Mouse (Mus musculus): ENCODE measurements around the gene Ackr3.

The Ackr3 gene

DNA sequence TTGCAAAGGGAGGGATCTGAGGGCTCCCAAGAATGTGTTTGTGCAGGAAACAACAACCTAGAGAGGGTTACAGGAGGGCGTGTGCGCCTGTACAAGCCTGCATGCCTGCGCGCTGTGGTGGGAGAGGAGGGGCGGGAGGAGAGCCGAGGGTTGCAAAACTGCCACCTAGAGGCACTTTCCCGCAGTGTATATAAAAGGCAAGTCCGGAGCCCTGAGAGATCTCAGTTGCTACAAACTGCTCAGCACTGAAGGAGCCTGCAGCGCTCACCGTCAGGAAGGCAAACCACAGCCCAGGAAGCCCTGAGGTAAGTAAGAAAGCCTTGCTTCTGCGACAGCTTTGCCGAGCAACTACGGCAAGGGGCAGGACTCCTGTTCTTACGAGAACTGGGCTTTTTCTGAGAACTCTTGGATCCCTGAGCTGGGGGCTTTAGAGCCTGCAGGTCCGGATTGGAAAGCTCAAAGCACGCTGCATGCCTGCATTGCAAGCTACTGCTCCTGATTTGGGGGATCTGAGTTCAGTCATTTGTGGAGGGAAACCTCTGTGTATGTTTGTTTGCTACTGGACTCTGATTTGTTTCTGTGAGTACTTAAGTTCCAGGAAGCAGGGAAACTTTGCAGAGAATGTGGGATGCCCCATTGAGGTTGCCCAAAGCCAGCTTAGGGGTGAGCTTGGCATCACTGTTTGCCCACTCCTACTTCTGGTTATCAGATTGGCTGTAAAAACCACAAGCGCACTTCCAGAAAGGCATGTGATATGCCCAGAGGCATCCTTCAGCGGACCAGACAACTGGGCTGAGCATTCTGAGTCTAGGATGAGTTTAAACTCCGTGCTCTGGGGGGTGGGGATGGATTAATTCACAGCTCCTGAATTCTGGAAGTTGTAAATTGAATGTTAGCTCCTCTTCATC, at the start of gene Ackr3:
Ackr3 (plus strand) TSS at position 198 of the 908 bp plus-strand sequence.
- no peak for DNase-seq (ENCODE audit: low spot score)

DNA sequence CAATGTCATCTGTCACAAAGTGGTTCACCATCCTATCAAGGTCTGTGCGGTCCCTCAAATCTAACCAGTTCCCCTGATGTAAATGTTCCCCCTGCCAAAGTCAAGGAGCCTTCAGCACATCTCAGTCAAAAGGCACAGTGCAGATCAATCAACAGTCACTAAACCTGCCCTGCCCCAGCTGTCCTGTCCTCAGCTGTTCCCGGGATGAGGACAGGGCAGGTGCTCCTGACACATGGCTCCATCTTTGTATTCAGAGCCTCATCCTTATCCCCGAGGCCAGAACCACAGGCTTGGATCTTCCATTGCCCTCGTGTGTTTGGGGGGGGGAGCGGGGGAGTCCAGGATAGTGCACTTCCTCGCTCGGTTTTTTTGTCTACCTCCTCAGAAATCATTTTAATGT, 47.2 kb upstream of the Ackr3 start:
- DNase-seq (ENCODE audit: low spot score), result no peak

DNA sequence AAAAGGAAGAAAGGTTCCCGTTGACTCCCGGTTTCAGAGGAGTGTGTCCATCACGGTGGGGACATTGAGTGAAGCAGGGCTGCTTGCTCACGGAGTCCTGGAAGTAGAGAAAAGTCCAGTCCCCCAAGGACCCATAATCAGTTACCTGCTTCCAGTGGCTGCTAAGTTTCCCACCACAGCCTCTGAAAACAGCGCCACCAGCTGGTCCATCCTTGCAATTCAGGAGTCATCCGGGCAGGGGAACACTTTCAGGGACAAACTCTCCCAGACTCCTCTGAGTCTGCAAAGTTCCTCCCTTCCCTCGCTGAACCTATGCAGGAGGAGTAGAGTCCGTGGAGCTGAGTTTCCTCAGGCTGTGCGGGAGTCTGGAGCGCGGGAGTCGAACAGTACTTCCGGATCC, 43.9 kb upstream of the Ackr3 start:
- DNase-seq (ENCODE audit: low spot score), result no peak

DNA sequence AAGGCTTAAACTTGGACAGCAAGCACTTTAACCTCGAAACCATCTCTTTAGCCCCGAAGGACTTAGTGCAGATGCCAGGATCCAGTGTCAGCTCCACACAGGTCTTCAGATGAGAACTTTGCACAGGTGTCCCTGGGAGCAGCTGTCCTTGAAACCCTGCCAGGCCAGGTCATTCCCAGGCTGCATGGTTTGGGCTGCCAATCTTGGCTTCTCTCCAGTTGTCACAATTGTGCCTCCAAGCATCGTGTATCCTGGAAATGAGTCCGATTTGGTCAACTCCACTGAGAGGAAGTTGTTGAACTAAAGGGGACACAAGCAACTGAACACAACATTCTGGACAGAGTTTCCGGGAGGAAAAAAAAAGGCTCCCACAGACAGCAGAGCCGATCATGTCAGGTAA, 42.2 kb upstream of the Ackr3 start:
- DNase-seq (ENCODE audit: low spot score), result no peak

DNA sequence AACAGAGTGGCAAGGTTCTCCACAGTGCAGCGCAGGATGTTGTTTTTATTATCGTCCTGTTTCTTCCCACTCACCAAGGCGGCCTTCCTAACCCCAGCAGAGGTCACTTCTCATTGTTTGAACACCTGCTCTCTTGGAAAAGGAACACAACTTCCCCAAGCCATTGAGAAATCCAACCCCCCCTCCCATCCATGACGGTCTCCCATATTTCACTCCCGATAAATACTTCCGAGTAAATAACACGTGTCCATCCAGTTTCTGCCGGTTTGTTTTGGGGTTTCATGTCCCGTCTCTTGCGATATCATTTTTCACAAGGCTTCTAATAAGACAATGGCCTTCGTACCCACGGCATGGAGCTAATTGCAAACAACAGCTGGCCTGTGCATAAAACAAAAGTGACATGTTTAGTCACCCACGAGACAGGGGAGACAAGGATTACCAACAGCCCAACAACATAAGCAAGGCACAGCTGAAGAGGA, 41.4 kb upstream of the Ackr3 start:
- DNase-seq (ENCODE audit: low spot score), result no peak

DNA sequence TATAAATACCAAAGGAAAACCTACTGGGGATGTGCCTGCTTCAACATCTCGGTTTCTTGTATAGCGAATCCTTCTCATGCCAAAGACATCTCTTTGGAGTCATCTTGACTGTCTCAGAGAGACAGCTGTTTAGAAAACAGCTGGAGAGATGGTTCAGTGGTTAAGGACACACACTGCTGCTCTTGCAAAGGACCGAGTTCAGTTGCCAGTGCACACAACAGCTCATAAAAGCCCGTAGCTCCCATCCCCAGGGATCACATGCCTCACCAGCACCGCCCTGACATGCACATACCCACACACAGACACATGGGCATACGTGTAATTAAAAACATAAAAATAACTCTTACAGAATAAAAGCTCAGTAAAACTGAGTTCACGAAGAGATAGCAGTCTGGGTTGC, 40.6 kb upstream of the Ackr3 start:
- DNase-seq (ENCODE audit: low spot score), result no peak

DNA sequence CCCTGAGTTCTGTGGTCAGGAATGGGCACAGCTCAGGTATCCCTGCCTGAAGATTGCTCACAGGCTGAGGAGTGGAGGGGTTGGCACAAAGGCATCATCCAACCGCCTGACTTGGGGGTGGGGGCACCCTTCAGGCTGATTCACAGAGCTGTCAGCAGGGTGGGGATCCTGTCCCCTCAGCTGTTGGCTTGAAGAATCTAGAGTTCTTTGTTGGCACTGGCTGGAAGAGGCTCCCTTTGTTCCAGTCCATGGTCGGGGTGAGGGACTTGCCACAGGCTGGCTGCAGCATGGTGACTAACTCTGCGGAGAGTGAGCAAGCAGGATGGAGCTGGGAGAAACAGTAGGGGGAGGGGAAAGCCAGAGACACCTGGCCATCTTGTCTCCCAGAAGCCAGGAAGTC, 39.5 kb upstream of the Ackr3 start:
- no peak for DNase-seq (ENCODE audit: low spot score)

DNA sequence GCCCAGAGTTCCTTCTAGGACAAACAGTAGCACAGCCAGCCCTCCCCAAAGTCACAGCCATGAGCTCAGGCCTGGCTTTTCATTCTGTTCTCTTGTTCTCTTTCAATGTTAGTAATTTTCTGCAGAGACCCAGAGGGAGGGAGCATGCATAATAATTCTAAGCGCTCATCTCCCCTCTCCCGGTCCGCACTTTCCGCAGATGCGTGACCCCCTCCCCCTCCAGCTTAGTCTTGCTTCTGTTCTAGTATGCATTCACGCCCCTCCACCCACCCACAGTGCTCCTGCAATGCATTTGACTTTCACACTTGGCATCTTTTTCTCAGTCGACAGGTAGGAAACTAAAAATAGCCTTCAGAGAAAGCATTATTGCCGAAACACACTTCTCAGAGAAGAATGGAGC, 29.4 kb upstream of the Ackr3 start:
- no peak for DNase-seq (ENCODE audit: low spot score)

DNA sequence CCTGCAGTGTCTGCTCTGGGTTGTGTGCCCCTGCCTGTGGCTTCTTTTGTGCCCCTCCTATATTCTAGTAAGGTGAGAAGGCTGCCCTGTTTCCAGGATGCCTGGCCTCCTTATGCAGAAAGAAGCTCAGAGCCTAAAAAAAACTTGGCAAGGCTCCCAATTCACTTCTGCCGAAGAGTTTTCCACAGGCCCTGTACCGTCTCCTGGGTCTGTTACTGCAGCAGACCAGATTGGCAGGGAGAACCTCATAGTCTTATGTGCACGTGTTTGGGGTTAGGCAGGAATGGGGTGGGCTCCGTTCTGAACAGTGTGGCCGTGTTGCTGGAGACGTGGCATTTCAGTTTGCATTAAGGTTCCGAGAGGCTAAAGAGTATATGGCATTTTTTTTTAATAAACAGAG, 27.6 kb upstream of the Ackr3 start:
- DNase-seq (ENCODE audit: low spot score), result no peak

DNA sequence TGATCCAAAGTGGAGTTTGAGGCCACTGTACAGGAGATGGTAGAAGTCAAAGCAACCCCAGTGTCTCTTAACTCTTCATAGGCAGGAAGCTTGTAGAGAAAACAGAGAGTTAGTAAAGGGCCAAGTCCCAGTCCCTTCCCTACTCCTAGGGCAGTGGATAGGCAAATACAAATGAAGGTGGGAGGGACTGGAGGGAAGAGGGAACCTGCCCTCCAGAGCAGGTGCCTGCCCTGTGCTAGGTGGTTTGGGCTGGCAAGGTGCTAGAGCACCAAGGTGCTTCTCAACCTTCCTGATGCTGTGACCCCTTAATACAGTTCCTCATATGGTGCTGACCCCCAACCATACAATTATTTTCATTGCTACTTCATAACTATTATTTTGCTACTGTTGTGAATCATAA, 26.2 kb upstream of the Ackr3 start:
- DNase-seq (ENCODE audit: low spot score), result no peak

DNA sequence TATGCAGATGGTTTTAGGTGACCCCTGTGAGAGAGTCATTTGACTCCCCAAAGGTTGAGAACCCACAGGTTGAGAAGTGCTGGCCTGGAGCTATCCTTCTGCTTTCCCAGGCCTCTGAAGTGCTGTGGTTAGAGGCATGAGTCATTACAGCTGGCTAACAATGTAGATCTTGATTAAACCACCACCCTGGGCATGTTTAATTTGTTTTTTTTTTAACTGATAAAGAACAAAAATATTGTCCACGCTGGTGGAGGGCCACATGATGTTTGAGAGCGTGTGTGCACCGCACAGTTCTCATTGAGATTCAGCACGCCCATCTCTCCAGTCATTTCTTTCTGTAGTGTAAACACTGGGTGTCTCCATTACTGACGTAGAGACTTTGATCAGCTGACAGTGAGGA, 25.8 kb upstream of the Ackr3 start:
- no peak for DNase-seq (ENCODE audit: low spot score)

DNA sequence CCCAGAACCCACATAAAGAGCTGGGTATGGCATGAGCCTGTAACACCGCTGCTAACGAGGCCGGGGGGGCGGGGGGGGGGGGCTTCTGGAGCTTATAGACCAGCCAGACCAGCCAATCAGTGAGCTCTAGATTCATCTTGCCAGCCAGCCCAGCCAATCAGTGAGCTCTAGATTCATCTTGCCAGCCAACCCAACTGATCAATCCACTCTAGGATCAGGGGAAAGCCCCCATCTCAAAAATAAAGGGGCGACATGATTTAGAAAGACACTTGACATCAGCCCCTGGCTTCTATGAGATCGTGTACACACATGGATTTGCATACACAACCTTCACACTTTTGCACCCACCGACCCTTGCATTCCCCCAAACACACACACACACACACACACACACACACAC, 23.3 kb upstream of the Ackr3 start:
- no peak for DNase-seq (ENCODE audit: low spot score)

DNA sequence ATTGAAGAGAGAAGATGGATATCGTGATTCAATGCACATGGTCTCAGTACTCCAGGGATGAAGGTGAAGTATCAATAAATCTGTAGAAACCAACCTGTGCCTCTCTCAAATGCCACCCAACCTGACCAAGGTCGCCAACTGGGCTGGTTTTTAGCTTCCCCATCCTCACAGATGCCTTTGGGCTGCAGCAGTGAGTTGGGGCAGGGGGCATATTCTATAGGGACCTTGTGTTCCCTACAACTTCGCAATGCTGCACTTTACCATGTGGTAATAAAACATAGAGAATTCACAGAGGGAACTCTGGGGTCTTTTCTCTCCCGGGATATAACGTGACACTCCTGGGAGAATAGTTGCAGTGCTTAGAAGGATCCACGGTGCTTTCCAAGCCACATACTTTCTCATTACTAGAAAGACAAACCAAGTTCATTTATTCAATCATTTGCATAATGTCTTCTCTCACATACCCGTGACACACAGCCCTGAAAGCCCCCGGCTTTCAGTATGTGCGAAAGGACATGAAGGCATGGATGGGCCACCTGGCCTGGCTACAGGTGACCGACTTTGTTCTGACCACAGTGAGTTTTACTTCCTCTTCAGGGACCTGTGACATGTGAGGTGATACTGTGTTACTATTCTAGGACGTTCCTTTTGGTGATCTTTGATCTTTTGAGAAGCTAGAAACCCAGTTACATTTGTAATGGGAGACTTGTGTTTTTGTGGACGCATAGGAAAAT, 22.6 kb upstream of the Ackr3 start:
- DNase-seq (ENCODE audit: low spot score), result no peak

DNA sequence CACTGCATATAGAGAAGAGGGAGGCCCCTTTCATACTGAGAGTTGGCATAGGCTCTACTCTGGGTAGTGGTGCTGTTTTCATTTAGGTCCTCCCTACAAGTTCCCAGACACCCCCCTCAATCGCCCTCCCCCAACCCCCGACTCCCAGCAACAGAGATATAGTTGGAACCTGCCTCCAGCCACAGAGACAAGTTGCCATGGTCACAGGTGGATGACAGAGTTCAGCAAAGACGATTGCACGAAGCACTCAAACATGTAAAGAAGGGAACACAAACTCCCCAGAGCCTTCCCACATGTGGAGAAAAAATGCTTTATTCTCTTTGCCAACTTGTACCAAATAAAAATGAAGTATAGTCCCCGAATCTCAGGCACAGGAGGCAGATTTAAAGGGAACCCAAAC, 21.3 kb upstream of the Ackr3 start:
- no peak for DNase-seq (ENCODE audit: low spot score)

DNA sequence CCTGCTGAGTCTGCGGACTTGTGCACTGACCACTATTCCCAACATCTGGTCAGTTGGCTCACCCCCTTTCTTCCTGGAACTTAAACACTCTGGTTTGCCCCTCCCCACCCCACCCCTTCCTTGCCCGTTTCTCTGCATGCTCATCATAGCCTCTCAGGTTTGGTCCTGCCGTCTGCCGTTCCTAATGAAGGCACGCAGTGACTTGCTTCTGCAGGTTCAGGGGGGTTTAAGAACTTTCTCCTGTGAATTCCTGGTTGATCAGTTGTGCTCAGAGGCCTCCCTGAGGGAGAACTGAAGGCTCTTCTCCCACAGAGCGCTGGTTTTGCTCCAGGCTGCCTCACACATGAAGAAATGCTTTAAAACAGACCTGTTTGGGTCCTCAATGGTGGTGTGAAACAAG, 20.2 kb upstream of the Ackr3 start:
- DNase-seq (ENCODE audit: low spot score), result no peak

DNA sequence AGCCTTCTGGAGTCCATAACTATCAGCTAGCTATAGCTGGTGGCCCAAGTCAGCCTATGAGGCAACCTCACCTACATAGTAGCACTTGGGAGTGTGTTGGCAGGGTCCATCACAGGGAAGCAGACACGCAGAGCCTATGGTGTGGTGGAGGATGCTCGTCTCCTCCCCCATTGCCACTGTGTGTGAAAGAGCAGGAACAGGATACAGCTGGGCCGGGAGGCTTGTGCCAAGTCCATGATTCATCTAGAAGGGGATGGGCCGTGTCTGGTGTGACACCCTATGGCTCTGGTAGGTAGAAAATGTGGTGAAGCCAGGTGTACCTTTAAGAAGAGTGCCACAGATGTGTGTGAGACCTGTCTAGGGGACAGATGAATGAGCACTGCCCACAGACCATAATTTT, 17.6 kb upstream of the Ackr3 start:
- no peak for DNase-seq (ENCODE audit: low spot score)

DNA sequence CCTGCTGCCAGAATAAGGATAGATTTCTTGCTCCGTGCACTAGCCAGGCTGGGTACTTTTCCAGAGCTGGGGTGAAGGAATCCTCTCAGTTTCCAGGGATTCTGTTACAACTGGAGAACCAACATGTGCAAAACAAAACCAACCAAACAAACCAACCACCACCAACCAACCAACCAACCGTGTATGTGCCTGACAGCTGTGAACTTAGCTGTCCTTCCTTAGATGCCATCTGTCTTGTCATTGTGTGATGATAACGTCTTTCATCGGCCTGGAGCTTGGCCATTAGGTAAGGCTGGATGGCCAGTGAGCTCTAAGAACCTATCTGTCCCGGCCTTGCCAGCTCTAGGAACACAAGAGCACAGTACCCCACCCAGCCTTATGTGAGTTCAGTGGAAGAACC, 16.9 kb upstream of the Ackr3 start:
- DNase-seq (ENCODE audit: low spot score), result no peak

DNA sequence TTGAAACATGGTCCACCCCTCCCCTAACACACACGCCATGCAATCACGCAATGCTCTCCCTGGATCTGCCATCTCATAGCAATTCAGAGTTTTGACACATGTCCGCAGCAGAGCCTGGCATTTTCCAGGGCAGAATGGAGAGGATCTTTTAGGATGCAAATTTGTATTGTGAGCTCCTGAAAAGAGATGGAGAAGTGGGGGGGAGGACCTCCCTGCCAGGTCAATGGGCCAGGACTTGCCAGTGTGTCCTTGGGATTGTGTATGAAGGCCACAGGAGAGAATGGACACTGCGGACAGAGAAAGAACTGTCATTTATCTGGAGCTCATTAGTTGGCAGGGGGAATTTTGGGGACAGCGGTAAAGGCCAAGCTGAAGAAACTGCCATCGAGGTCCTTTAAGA, 14.7 kb upstream of the Ackr3 start:
- no peak for DNase-seq (ENCODE audit: low spot score)

DNA sequence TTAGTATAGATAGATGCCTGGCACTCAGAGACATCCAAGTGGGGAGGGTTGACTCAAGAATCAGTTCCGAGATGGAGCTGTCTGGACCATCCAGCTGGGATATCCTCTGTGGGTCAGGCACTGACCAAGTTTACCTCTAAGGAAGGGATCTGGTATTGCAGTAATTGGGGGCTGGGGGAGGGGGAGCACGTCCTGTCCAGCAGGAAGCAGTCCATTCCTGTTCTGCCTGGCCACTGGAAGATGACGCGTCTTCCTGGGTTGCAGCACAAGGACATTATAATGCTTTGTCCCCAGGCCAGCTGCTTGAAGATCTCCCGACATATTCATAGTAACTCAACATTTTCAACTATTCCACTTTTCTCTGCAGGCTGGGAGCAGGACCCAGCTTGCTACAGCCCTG, 2.5 kb upstream of the Ackr3 start:
- DNase-seq (ENCODE audit: low spot score), result no peak

DNA sequence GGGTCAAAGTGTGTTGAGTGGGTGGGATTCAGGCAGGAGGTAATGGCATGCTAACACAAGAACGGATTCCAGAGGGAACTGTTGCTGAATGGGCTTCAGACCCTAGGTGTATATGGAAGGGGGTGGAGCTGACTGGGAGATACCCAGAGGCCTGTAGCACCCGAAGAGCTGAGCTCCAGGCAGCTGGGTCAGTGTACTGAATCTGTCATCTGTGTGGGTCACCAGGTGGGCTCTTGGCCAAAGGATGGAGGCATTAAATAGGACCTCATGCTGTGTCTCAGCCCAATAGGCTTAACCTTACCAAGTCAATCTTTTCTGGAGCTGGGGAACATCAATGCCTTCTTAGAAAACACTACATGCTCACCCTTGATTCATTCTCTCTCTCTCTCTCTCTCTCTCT, 2.1 kb upstream of the Ackr3 start:
- DNase-seq (ENCODE audit: low spot score), result no peak

DNA sequence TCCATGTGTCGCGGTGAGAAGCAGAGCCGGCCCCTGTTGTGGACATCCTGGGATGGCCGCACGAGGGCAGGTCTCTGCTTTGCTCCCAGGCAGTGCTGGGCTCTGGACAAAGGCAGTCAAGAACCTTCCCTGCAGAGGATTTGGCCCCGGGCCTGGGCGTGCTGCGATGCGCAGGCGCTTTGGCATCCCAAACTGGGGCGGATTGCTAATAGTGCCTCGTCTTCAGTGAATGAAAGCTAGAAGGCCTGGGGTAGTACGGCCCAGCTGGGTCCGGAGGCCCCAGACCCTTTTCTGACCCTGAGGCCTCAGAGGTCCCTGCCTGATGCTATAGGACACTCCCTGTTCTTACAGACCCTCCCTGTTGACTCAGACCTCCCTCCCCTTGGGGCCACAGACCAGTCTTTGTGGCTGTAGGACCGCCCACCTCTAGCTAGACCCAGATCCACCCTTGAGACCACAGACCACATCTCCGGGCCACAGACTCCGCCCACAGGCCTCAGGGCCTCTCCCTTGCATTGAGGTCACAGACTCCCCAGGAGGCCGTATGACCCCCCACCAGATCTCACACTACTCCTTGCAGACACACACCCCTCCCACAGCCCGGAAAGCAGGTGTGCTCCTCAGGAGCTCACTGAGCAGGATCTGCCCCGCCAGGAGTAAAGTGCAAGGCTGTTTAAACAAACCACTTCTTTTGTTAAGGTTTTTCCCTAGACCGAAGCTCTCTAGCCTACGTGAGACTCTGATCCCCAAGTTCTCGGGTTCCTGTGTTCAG, 1.4 kb upstream of the Ackr3 start:
- no peak for DNase-seq (ENCODE audit: low spot score)

DNA sequence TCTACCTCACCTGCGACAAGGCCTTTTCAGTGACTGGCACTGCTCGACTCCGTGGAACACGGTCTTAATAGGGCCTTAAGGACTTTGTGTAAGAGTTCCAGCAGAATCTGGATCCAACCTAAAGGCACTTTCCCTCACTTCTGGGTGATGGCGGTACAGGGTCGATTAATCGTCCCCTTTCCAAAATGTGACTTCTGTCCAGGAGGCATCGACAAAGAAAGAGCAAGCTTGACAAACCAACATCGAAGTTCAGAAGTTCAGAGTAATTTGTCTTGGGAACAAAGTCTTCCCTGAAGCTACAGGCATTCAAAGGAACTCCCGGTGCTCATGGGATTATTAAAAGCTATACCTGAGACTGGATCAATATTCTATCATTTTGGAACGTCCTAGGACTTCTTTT, 439 bp upstream of the Ackr3 start:
- DNase-seq (ENCODE audit: low spot score), result no peak

DNA sequence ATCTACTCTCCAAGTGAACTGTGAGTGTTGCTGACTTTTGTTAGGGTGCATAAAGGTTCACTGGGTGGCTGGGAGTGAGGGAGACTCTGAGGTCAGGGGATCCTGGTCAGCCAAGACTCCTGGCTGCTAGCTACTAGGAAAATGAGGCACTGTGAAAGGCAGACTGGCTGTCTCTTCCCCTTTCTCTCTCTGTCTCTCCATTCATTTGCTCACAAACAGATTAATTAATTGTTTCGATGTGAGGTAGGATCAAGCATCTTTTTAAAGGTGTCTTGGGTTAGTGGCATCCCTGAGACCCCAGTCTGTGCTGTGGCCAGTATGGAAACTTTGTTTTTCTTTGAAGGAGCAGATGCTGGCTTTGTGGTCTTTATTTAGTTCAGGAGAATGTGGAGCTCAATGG, 1.0 kb downstream of the Ackr3 start:
- no peak for DNase-seq (ENCODE audit: low spot score)
